Mouse (Mus musculus): Measurements from ENCODE around the gene Rnf44. TPM values are rescaled to one million over a fixed set of nuclear protein-coding genes. Genes with fewer than 3 reads are reported as not detected.

Gene Rnf44
- polyA plus RNA-seq, 2 experiments = 70.1 to 118 TPM

- DNase-seq (ENCODE audit: low spot score) = no peak
- Histone ChIP-seq H3K27me3 (ENCODE audit: control insufficient read depth, insufficient read depth, low read length) (no peaks in the 10 kb centered on the region), H3K4me2 (replicated peaks; ENCODE audit: low read depth, low read length, severe bottlenecking) (peak overlapping the region; percentile 80; the same call in 1 of the 2 replicates), H3K4me3 (replicated peaks; ENCODE audit: low read length) (peak overlapping the region; percentile 99), H3K9me3 (ENCODE audit: control insufficient read depth, low read length) (no peaks in the 10 kb centered on the region), H3K9ac (ENCODE audit: low read depth, low read length, severe bottlenecking) (peak overlapping the region; percentile 12; the same call in 1 of the 2 replicates), H3K4me1 (ENCODE audit: control insufficient read depth, insufficient read depth, low read length) (peaks cover 16% of the 10 kb centered on the region), H3K27ac (replicated peaks; ENCODE audit: low read depth, low read length) (no peak overlapping the region), H3K36me3 (ENCODE audit: control insufficient read depth, insufficient read depth, low read length) (peaks cover 49% of the 10 kb centered on the region)
- ATAC-seq (ENCODE audit: low FRiP score, low read depth) = no peak
- no peak for TF ChIP-seq POLR2A (IDR thresholded peaks at IDR 0.05; ENCODE audit: borderline replicate concordance, extremely low read depth, insufficient read depth, insufficient read length)
- WGBS = 39% methylated on average over 2 of the region's 2 CpGs
Measured at GRCm38 (mm10) chr13:54685174-54685573, 8.5 kb downstream of the Rnf44 start.

DNA sequence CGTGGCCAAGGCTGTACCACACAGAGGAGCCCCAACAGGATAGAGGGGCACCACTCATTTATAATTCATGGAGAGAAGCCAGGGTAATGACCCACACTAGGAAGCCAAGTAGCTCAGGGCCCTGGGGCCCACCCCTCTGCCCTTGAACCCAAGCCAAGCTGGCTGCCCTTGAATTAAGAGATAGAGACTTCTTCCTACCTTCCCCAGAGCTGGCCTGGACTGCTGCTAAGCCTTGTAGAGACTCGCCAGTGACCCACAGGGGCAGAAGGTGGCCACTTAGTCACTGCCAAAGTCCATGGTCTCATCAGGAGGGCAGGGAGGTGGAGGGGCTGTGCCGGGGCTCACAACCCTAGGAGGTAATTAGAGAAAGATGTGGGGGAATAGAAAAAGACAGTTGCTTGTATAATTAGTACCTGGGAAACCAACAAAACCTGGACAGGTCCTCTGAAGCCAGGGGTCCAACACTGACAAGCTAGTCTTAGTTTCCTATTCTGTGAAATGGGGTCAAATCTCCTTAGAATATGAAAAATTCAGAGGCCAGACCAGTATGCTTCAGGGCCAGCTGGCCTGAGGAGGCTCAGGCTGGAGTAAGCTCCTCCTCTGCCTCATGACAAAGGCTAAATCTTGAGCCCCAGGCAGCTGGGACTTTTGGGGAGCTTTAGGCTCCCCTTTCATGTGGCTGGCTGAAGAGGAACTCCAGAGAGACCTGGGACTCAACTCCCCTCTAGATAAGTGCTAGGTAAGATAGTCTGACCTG is 9.4 kb downstream of the Rnf44 start:
- Histone ChIP-seq H3K4me2 (replicated peaks; ENCODE audit: low read depth, low read length, severe bottlenecking) (no peak overlapping the region), H3K9me3 (ENCODE audit: control insufficient read depth, low read length) (no peaks in the 10 kb centered on the region), H3K36me3 (ENCODE audit: control insufficient read depth, insufficient read depth, low read length) (peaks cover 56% of the 10 kb centered on the region), H3K4me3 (replicated peaks; ENCODE audit: low read length) (no peak overlapping the region), H3K4me1 (ENCODE audit: control insufficient read depth, insufficient read depth, low read length) (peaks cover 16% of the 10 kb centered on the region), H3K27me3 (ENCODE audit: control insufficient read depth, insufficient read depth, low read length) (no peaks in the 10 kb centered on the region), H3K27ac (replicated peaks; ENCODE audit: low read depth, low read length) (no peak overlapping the region), H3K9ac (ENCODE audit: low read depth, low read length, severe bottlenecking) (0 out of 2 replicates have a peak overlapping the region, but pooled peaks have one; percentile 12)
- no peak for TF ChIP-seq POLR2A (IDR thresholded peaks at IDR 0.05; ENCODE audit: borderline replicate concordance, extremely low read depth, insufficient read depth, insufficient read length)
- 53% methylated on average over 3 of the region's 3 CpGs for WGBS
- ATAC-seq (ENCODE audit: low FRiP score, low read depth) (no peak), DNase-seq (ENCODE audit: low spot score) (no peak)

- no peak for TF ChIP-seq POLR2A (IDR thresholded peaks at IDR 0.05; ENCODE audit: borderline replicate concordance, extremely low read depth, insufficient read depth, insufficient read length)
- 88% methylated on average over 3 of the region's 3 CpGs for WGBS
- no peaks in the 10 kb centered on the region for H3K9me3 ChIP-seq (ENCODE audit: control insufficient read depth, low read length)
- H3K4me2 ChIP-seq (replicated peaks; ENCODE audit: low read depth, low read length, severe bottlenecking) = no peak overlapping the region
- DNase-seq (ENCODE audit: low spot score) (no peak), ATAC-seq (ENCODE audit: low FRiP score, low read depth) (no peak)
- H3K27ac ChIP-seq (replicated peaks; ENCODE audit: low read depth, low read length) = no peak overlapping the region
- no peaks in the 10 kb centered on the region for H3K27me3 ChIP-seq (ENCODE audit: control insufficient read depth, insufficient read depth, low read length)
- peaks cover 16% of the 10 kb centered on the region for H3K4me1 ChIP-seq (ENCODE audit: control insufficient read depth, insufficient read depth, low read length)
- H3K4me3 ChIP-seq (replicated peaks; ENCODE audit: low read length) = no peak overlapping the region
- no peak overlapping the region for H3K9ac ChIP-seq (ENCODE audit: low read depth, low read length, severe bottlenecking)
- peaks cover 65% of the 10 kb centered on the region for H3K36me3 ChIP-seq (ENCODE audit: control insufficient read depth, insufficient read depth, low read length)
Measured at GRCm38 (mm10) chr13:54683301-54683700, 10.4 kb downstream of the Rnf44 start.

- ATAC-seq (ENCODE audit: low FRiP score, low read depth) (no peak), DNase-seq (ENCODE audit: low spot score) (no peak)
- Histone ChIP-seq H3K27ac (replicated peaks; ENCODE audit: low read depth, low read length) (no peak overlapping the region), H3K4me2 (replicated peaks; ENCODE audit: low read depth, low read length, severe bottlenecking) (no peak overlapping the region), H3K36me3 (ENCODE audit: control insufficient read depth, insufficient read depth, low read length) (peaks cover 66% of the 10 kb centered on the region), H3K4me1 (ENCODE audit: control insufficient read depth, insufficient read depth, low read length) (peaks cover 13% of the 10 kb centered on the region), H3K9me3 (ENCODE audit: control insufficient read depth, low read length) (no peaks in the 10 kb centered on the region), H3K4me3 (replicated peaks; ENCODE audit: low read length) (no peak overlapping the region), H3K27me3 (ENCODE audit: control insufficient read depth, insufficient read depth, low read length) (no peaks in the 10 kb centered on the region), H3K9ac (ENCODE audit: low read depth, low read length, severe bottlenecking) (no peak overlapping the region)
- WGBS = 85% methylated on average over 8 of the region's 8 CpGs
- no peak for TF ChIP-seq POLR2A (IDR thresholded peaks at IDR 0.05; ENCODE audit: borderline replicate concordance, extremely low read depth, insufficient read depth, insufficient read length)
Measured at GRCm38 (mm10) chr13:54681291-54681690, 12.4 kb downstream of the Rnf44 start.

DNA sequence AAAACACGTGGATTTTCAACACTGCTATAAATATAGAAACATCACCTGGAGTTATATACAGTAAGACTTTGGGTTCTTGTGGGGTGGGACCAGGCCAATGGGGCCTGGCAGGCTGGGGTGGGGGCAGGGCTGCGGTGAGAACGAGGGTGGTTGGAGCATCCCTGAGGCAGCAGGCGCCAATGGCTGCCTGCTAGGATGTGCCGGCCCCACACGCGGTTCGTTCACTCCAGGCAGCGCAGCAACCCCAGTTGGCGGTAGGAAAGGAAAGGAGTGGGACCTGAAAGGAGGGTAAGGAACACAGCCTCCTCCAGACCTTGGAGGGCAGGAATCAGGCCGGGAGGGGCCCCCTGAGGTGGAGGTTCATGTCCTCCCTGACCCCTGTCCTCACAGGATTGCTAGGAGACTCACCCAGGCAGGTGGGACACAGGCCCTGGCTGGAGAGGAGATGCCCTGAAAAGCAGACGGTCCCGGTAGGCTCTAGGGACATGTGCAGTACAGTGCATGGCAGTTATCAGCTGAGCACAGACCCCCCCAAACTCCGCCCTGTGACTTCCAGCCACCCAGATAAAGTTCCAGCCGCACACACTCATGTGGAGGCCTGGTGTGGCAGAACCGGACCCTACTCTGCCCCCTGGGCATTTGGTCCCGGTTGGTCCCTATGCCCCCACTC is 13.4 kb downstream of the Rnf44 start:
- no peak for ATAC-seq (ENCODE audit: low FRiP score, low read depth)
- no peak for TF ChIP-seq POLR2A (IDR thresholded peaks at IDR 0.05; ENCODE audit: borderline replicate concordance, extremely low read depth, insufficient read depth, insufficient read length)
- no peak overlapping the region for H3K4me2 ChIP-seq (replicated peaks; ENCODE audit: low read depth, low read length, severe bottlenecking)
- no peak overlapping the region for H3K4me3 ChIP-seq (replicated peaks; ENCODE audit: low read length)
- H3K27me3 ChIP-seq (ENCODE audit: control insufficient read depth, insufficient read depth, low read length) = no peaks in the 10 kb centered on the region
- H3K4me1 ChIP-seq (ENCODE audit: control insufficient read depth, insufficient read depth, low read length) = peaks cover 4% of the 10 kb centered on the region; the same call in 1 of the 2 replicates
- no peaks in the 10 kb centered on the region for H3K9me3 ChIP-seq (ENCODE audit: control insufficient read depth, low read length)
- no peak overlapping the region for H3K9ac ChIP-seq (ENCODE audit: low read depth, low read length, severe bottlenecking)
- no peak overlapping the region for H3K27ac ChIP-seq (replicated peaks; ENCODE audit: low read depth, low read length)
- no peak for DNase-seq (ENCODE audit: low spot score)
- 78% methylated on average over 17 of the region's 17 CpGs for WGBS
- H3K36me3 ChIP-seq (ENCODE audit: control insufficient read depth, insufficient read depth, low read length) = peaks cover 63% of the 10 kb centered on the region
